Mouse (Mus musculus) brain, embryonic 14.5 days (tissue): ENCODE measurements at regions not wholly inside any gene's neighbourhood (a gene's known extent, or its start where the extent isn't known, plus 50 kb on each side); places are given as distances from the start of the nearest gene placed in this dataset.

ENCODE experiments used
- DNase-seq: peaks from one replicate; pipeline ENCODE4 v3.0.0-alpha.2; 2011; ENCODE audit warnings: low read depth
- CTCF ChIP-seq: fragments of 200-500 bp; IDR thresholded peaks from 2 replicates; pipeline ENCODE4 v1.5.1; 2012; ENCODE audit warnings: inconsistent platforms, mild to moderate bottlenecking, moderate library complexity, borderline replicate concordance; ENCODE audit not compliant: insufficient read depth, insufficient read length; ENCODE audit errors: extremely low read depth
- POLR2A ChIP-seq: fragments of 200-500 bp; IDR thresholded peaks from 2 replicates; pipeline ENCODE4 v1.6.1; 2012; ENCODE audit warnings: mild to moderate bottlenecking, inconsistent platforms, borderline replicate concordance; ENCODE audit not compliant: poor library complexity, insufficient read depth, insufficient read length, severe bottlenecking; ENCODE audit errors: extremely low read depth

DNA sequence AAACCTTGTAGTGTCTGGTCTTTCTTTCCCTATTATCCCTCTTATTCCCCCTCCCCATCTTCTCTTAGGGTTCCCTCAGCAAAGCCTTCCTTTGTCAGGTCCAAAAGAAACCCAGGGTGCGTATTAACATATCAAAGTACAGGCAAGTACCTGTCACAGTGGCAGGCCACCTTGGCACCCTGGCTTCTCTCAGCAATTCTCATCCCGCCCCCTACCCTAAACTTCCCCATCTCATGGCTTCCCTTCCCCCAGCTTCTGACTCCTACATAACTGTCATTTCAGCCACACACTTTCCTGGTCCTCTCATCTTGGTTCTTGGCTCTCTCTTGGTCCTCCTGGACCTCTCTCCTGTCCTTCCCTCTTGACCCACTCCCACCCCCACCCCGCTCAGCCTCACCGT, 112.8 kb upstream of the Gdf10 start:
- TF ChIP-seq POLR2A = no peak
- no peak for TF ChIP-seq CTCF
- DNase-seq = no peak

DNA sequence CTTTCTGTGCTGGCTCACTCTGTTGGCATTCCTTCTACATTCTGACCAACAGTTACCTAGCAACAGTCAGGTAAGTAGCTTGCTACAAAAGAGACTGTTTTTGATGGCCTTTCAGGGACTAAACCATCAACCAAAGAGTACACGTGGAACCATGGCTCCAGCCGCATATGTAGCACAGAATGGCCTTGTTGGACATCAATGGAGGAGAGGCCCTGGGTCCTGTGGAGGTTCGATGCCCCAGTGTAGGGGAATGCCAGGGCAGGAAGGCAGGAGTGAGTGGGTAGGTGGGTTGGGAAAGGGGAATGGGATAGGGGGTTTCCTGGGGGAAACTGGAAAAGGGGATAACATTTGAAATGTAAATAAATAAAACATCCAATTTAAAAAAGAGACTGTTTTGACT, 112.1 kb upstream of the Gdf10 start:
- TF ChIP-seq POLR2A (no peak), CTCF (no peak)
- DNase-seq = no peak

GRCm38 (mm10) chr14:33812266-33812665, 111.1 kb upstream of the Gdf10 start:
- TF ChIP-seq CTCF (no peak), POLR2A (no peak)
- DNase-seq = peak; percentile 37

DNA sequence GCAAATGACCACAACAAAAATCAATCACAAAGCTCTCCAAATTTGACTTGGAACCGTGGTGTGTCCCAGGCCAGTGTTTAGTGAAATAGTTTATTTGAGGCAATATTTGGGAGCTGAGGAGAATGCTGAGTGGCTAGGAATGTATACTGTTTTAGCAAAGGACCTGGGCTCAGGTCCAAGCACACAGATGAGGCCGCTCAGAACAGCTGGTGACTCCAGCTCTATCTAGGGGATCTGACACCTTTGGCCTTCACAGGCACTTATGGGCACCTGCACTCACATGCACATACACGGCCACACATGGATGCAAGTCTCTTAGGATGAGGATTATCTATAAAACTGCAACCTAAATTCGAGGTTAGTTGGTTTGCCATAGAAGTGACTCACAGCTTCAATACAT, 110.6 kb upstream of the Gdf10 start:
- no peak for TF ChIP-seq CTCF
- no peak for TF ChIP-seq POLR2A
- DNase-seq = no peak

DNA sequence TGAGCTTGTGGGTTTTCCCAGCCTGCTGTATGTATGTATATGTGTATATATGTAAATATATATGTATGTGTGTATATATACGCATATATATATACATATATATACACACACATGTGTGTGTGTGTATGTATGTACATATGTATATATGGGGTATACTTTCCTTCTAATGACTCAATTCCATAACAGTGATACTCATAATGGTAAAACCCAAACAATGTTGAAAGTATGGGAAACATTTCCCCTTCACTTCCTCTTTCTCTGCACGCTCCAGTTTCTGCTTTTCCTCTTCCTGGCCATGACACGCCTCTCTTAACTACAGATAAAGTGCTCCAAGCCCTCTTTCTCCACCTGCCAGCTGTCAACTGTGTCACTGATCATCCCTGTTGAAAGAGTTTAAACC, 110.1 kb upstream of the Gdf10 start:
- no peak for DNase-seq
- TF ChIP-seq CTCF = no peak
- TF ChIP-seq POLR2A = no peak

DNA sequence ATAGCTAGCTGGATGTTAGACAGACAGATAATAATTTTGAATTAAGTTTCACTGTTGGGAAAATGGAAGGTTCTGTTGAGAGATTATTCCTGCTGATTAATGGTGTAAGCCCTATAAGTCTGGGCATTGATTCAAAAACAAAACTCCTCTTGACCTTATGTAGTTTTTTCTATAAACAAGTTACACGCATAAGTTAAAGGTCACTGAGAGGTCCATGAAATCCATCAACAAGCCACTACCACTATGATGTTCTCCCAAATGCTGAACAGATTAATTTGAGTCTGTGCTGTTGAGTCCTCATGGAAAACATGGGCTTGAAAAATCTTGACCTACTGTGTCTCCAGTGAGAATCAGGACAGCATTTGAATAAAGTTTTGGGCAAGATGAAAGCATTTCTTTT, 109.3 kb upstream of the Gdf10 start:
- no peak for DNase-seq
- TF ChIP-seq POLR2A = no peak
- no peak for TF ChIP-seq CTCF

DNA sequence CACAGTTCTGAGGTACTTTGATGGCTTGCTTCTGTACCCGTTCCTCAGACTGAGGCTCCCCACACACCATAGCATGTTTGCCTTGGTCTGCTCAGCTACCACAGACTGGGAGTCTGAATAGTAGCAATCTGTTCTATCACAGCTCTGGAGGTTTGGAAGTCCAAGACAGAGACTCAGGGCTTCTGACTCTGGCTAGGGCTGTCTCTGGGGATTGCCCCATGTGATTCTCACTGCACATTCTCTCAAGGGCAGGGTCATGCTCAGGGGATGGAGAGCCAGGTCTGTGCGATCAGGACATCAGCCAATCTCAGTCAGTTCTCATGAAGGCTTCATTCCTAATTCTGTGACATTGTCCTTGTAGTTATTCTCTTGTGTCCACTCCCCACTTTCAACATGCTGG, 108.8 kb upstream of the Gdf10 start:
- no peak for DNase-seq
- TF ChIP-seq POLR2A (no peak), CTCF (no peak)

GRCm38 (mm10) chr14:33820541-33821260, 102.7 kb upstream of the Gdf10 start:
- no peak for TF ChIP-seq CTCF
- no peak for TF ChIP-seq POLR2A
- DNase-seq = no peak

- DNase-seq = no peak
- no peak for TF ChIP-seq CTCF
- TF ChIP-seq POLR2A = no peak
Measured at GRCm38 (mm10) chr14:33821436-33821835, 102.0 kb upstream of the Gdf10 start.

- peak; percentile 75 for DNase-seq
- TF ChIP-seq CTCF = no peak
- no peak for TF ChIP-seq POLR2A
Measured at GRCm38 (mm10) chr14:33824421-33824874, 98.9 kb upstream of the Gdf10 start.

DNA sequence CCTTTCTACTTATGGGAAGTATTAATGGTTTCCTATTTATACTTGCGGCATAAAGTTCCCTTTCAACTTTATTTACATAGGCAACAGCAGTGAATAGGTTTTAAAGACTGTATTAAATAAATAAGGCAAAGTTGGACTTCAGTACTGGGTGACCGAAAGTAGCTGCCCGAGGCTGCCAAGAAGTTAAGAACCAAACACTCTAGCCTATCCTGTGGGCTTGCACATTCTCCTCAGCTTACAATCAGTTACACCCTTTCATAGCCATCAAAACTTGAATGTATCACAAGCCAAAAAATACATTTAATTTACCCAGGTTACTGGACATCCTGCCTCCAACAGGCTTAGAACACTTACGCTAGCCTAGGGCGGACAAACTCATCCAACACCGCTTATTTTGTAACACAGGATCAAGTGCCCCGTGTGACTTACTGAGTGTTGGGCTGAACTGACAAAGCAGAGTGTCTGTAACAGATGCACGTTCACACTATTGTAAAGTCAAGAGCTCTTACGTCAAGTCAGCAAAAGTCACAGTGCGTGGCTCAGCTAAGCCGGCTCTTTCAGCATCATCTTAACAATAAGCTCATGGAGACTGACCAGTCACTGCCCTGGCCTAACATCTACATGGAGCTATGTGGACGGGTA, 97.3 kb upstream of the Gdf10 start:
- TF ChIP-seq POLR2A (no peak), CTCF (no peak)
- no peak for DNase-seq

DNA sequence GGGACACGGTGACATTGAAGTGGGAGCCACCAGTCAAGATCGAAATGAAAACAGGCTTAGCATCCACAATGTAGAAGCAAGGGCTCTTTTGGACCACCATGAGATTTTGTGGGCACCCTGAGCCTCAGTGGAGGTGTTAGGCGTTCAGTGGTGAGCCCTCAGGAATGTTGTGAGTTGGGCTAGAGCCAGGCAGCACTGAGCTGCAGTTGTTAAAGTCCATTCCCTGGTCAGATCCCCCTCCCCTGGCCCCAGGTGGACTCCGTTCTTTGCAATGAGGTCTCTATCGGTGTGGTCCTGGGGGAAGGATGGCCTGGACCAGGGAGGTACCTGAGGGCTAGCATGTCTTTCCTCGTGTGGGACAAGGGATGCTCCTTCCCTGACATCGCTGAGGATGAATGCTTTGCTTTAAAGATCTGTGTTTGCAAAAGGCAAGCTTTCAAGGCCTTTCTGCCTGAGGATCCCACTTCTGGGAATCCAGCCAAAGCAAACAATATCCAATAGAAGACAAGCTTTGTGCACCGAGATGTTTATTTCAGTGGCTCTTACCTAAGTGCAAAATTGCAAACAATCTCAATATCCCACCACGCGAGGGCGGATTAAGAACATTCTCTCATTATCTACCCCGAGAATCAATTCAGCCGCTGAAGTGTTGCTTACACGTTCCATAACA, 90.6 kb upstream of the Gdf10 start:
- TF ChIP-seq POLR2A = no peak
- no peak for TF ChIP-seq CTCF
- peak; percentile 67 for DNase-seq

DNA sequence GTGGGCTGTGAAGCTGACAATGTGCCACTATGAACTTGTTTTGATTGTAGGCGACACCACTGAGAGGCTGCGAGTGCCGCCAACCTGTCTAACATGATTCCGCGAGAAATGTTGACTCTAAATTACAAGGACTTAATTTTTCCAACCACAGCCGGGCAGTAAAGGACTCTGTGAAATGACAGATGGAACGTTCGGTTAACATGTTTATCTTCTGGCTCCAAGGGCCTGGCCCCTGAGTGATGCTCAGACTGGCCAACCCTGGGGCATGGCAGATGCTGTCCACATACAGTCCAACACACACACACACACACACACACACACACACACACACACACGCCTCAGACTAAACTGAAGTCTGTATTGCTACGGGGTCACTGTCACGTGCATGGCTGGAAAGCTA, 87.0 kb upstream of the Gdf10 start:
- DNase-seq = no peak
- no peak for TF ChIP-seq POLR2A
- no peak for TF ChIP-seq CTCF
